Mouse (Mus musculus): ENCODE measurements around the gene Fahd2a.

Gene Fahd2a

GRCm38 (mm10) chr2:127433487-127434295, 10.7 kb downstream of the Fahd2a start:
- DNase-seq (ENCODE audit: low spot score) = no peak

- peak; percentile 24 for DNase-seq (ENCODE audit: low spot score)
Measured at GRCm38 (mm10) chr2:127430238-127430637, 14.1 kb downstream of the Fahd2a start.

- DNase-seq (ENCODE audit: low spot score) = no peak
Measured at GRCm38 (mm10) chr2:127424977-127425376, 19.4 kb downstream of the Fahd2a start, which contains the start of gene Gpat2. TSS of gene Gpat2 (plus strand) at chr2:127425199.

- no peak for DNase-seq (ENCODE audit: low spot score)
Measured at GRCm38 (mm10) chr2:127418266-127418970, 25.9 kb downstream of the Fahd2a start.

- no peak for DNase-seq (ENCODE audit: low spot score)
Measured at GRCm38 (mm10) chr2:127416706-127417105, 27.7 kb downstream of the Fahd2a start.

- DNase-seq (ENCODE audit: low spot score) = no peak
Measured at GRCm38 (mm10) chr2:127415806-127416205, 28.6 kb downstream of the Fahd2a start.

- DNase-seq (ENCODE audit: low spot score) = no peak
Measured at GRCm38 (mm10) chr2:127411126-127411525, 33.2 kb downstream of the Fahd2a start.

- DNase-seq (ENCODE audit: low spot score) = no peak
Measured at GRCm38 (mm10) chr2:127398738-127399137, 45.6 kb downstream of the Fahd2a start.

GRCm38 (mm10) chr2:127394606-127395161, 49.7 kb downstream of the Fahd2a start:
- DNase-seq (ENCODE audit: low spot score) = no peak

GRCm38 (mm10) chr2:127391323-127391722, 53.0 kb downstream of the Fahd2a start:
- DNase-seq (ENCODE audit: low spot score) = no peak

GRCm38 (mm10) chr2:127390846-127391245, 53.5 kb downstream of the Fahd2a start:
- DNase-seq (ENCODE audit: low spot score) = no peak

GRCm38 (mm10) chr2:127390352-127390751, 54.0 kb downstream of the Fahd2a start:
- peak; percentile 2 for DNase-seq (ENCODE audit: low spot score)

GRCm38 (mm10) chr2:127387521-127387920, 56.8 kb downstream of the Fahd2a start:
- no peak for DNase-seq (ENCODE audit: low spot score)

Measured in lung, postnatal 25 days (tissue).